Mouse (Mus musculus): ENCODE results near the gene Hoxc11.

DNA sequence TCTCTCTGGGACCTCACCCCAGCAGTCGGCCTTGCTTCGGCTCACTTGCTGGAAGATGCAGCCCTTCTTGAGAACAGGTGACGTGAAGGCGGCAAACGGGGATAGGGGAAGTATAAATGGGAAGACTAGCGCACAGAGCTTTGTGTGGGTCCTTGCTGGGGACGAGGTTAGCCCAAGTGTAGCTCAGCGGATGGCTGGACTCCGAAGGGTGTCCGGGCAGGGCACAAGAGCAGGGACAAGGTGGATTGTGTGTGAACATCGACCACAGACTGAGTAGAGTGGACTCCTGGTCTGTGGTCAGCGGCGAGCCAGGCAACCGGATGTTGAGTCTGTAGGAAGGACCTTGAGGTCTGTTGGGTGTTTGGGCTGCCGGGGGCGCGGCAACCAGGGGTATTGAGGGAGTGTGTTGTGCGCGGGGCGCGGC, 21.5 kb downstream of the Hoxc11 start:
- TF ChIP-seq CTCF (conservative IDR thresholded peaks at IDR 0.05; ENCODE audit: low read length) (no peak), NANOG (IDR thresholded peaks at IDR 0.05; ENCODE audit: borderline replicate concordance, low read length) (no peak)

Measured in E14TG2a.4 (cell line).